Mouse (Mus musculus) telencephalon, adult 2 months (tissue): ENCODE measurements around the gene Adamts16.

Experiments
- DNase-seq: peaks from one replicate; pipeline ENCODE4 v3.0.0-alpha.2; 2011; ENCODE audit warnings: low read depth, low spot score

The Adamts16 gene

DNA sequence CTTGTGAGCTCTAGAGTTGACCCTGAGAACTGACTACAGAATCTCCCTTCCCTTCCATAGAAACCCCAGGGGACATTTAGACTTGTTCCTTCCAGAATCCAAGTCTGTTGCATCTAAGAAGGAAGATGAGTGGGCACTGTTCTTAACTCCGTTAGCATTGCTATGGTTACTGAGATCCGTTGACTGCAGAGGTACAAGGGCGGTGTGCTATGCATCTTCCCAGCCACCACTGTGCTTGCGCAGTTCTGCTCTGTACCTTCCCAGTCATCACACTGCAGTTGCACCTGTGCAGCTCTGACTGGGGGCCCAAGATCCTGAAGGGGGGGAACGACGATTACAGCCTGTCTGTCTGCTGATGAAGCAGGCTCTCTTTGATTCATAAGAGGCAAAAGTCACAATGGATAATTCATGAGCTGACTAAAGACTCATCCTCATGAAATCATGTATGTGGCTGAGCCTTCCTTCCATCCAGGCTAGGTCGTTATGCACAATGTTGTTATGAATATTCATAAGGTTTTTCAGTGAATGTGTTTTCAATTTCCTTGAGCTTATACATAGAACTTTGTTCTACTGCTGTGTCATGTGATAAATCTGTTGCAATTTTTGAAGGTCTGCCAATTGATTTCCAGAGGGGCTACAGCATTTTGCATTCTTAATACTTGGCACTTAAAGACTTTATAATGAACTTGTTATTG, 127.4 kb downstream of the Adamts16 start:
- DNase-seq, result peak; percentile 79

DNA sequence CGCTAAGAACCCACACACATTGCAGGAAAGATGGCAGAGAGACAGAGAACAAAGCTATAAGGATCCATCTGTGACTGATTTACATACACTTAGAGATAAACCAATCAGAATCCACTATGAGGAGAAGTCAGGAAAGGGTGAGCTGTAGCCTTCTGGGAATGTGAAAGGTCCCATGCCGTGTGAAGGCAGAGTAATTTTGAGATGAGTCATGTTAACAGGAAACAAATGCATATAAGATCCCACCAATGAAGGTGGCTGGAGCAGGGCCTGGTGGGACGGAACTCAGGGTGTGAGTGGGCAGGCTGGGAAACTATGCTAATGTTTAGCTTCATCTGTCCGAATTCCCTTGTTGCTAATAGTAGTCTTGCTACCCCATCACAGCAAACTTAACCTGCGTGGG, 128.3 kb downstream of the Adamts16 start:
- no peak for DNase-seq

DNA sequence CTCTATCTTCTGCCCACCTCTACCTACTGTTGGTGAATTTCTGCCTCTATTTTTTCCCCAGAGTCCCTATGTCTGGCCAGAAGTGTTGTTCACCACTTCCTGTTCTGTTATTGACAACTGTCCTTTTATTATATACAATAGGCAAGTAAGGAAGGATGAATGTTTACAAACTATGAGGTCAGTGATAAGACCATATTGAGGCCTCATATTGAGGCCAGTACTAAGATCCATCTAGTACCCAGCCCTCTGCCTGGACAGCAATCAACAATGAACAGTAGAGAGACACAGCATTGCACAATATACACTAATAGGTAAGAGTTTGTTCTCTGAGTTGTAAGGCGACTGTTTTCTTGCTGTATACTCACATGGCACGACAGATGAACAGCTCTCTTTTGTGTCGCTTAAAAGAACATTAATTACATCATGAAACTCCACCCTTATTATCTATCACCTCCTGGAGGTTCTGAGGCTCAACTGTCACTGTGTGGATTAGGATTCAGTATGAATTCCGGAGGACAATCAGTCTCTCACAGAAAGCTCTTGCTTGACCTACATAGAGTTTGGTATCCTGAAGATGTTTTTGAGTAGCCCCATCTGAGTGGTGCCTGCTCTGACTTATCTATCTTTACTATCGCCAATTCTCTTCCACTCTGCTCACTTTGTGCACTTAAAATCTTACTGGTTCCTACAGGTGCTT, 134.3 kb downstream of the Adamts16 start:
- no peak for DNase-seq

DNA sequence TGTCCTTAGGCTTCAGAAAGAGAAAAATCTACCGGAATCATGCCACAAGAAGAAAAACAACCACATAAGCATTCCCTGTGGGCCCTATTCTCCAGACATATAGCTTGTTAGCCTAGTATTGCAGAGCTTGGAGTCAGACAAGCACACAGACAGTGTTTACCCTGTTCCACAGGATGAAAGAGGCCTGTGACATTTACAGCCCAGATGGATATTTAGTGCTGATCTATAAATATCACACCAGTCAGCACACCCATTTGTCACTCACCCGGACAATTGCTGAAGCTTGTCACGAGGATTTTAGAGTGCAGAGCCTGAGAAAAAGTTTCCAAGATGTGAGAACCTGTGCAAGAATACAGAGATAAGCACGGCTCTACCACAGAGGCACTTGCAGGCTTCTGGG, 138.7 kb downstream of the Adamts16 start:
- no peak for DNase-seq

DNA sequence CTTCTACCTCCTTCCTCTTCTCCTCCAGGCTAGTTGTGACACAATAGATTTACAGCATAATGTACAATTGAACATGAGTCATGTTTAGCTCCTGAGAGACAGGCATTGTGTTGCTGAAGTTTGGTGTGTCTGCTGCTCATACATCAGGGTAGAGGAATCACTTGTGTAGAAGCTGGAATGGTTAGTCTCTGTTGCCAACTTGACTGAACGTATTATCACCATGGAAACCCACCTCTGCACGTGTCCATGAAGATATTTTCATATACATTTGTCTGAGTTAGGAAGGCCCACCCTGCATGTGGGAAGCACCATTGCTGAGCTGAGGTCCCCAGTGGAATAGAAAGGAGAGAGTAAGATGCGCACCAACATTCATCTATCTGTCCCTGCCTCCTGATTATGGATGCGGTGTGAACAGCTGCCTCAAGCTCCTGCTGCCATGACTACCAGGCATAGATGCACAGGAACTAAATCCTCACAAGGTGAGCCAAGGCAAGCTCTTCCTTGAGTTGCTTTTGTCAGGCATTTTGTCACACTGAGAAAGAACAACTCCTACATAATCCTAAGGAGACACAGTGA, 142.7 kb downstream of the Adamts16 start:
- DNase-seq, result peak; percentile 67

DNA sequence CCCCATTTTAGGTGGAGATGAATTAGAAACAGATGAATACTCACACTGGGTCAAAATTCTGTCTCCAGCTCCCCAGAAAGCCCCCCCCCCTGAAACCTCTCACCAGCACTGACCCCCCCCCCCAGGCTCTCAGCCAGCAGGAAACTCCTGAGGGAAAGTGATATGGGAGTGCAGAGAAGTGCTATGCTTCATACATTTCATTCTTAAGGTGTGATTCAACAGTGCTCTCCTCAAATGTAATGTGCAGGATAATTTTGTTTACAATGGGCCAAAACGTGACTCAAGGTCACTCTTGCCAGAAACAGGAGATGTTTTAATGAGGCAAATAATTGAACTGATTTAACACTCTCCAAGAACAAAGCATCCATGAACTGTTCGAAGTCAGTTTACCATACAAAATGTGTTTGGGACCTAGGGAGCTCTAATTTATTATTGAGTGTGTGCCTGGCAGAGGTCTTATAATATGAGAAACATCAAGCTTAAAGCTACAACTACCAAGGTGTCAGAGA, 152.1 kb downstream of the Adamts16 start:
- DNase-seq, result no peak

DNA sequence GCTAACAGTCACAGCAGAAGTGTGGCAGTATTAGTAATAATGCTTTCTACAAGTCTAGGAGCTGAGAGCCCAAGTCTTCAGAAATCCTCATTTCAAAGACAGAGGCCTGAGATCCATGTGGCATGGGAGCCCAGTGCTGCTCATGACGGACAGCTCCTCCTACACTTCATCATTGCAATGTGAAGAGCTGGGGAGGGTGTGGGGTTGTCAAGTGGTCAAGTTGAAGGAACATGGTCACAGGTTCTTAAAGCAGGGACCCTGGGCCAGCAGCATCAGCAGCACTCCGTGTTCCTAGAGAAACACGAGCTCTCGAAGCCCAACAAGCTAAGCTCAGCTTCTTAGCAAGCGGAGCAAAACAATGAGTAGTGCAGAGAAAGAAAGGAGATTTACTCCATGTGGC, 155.8 kb downstream of the Adamts16 start:
- no peak for DNase-seq

DNA sequence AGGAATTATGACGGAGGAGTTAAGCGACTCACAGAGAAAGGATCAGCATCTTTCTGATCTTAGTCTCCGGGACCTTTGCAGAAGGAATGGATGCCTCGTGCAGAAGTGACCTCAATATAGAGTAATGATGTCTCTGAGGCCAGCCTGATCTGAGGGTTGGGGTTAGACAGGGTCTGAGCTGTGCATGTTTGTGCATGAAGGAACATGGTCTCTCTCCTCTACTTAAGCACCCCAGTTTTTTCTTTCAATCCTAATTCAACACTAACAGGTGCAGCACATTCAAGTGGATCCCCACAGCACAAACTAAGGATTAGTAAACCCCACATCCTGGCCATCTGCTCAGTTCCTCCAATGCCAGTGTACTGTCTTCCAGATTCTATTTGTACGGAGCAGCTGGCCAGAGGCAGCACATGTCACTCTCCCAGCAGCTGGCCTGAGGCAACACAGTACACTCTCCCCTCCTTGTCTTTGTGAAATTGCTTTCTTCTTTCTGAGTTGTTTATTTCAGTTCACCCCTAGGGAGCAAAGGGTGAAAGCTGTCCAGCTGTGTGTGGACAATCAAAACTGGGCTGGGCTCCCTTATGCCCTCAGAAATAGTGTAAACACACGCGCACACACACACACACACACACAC, 156.5 kb downstream of the Adamts16 start:
- DNase-seq, result no peak

DNA sequence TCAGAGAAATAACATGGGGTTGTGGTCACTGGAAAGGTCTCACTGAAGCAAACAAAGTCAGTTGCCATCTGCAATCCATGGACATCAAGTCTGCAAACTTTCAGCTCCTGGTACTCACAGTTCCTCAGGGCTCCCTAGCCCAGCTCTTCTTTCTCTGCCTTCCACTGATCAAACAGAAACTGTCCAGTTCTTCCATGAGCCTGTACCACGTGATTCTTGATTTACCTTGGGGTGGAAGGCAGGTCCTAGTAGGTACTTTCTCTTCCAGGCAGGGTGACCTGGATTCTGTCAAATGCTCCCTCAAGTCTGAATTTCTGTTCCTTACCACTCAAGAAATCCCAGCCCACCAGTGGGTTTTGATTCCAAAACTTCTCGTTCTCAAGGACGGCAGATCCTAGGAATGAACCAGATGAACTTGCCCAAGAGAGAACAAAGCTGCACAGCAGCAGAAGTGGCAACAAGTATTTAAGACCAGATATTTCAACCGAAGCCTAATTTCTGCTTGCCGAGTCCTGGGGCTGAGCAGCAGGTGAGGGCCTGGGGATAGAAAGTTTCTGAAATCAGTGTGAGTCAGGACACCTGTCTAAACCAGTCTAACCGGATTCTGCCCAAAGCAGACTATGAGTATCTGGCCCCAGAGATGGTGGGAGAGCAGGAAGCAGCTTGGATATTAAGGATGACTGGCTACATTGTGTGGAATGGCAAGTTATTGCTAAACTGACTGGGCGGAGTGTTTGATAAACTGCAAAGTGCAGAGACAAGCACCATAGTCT, 160.0 kb downstream of the Adamts16 start:
- DNase-seq, result no peak

DNA sequence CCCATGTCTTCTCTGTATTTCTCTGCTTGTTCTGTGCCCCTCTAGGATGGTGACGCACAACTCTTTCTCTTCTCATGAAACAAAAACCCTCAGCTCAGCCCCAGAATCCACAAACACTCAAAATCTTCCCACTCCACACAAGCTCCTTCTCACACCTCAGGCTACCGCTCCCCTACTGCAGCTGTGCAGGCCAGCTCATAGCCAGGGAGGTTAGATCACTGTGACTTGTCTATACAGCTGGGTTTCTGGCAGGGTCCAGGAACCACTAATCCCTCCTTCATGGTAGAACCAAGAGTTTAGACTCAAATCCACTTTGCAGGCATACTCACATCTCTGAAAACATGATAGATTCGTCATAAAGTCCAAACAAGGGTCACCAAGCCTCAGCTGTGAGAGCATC, 161.3 kb downstream of the Adamts16 start:
- no peak for DNase-seq
